Mouse (Mus musculus): ENCODE data around the gene Tulp4. TPM values are rescaled to one million over a fixed set of nuclear protein-coding genes. Genes with fewer than 3 reads are reported as not detected.

The Tulp4 gene
- polyA plus RNA-seq, 1 experiment: 59.4 TPM

DNA sequence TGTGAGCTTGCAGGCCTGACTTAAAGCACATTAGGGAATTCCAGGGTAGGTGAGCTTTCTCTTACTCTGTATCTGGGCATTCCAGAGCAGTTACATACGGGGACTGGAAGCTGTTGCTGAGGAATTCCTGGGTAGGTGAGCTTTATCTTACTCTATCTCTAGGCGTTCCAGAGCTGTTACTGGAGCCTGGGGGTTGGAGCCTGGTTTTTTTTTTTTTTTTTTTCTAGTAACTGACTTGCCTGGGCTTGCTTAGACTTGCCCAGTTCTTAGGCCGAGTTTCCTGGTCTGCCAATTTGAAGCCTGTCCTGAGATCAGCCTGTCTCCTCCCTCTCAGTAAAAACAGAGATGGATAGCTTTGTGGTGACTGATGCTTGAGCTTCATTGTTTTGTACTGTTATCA lies 21.8 kb downstream of the Tulp4 start:
- Histone ChIP-seq H3K27me3 (ENCODE audit: control insufficient read depth, insufficient read depth, low read length, poor library complexity, severe bottlenecking) (no peaks in the 10 kb centered on the region), H3K27ac (ENCODE audit: insufficient read depth, low read length) (peak overlapping the region; percentile 97)

DNA sequence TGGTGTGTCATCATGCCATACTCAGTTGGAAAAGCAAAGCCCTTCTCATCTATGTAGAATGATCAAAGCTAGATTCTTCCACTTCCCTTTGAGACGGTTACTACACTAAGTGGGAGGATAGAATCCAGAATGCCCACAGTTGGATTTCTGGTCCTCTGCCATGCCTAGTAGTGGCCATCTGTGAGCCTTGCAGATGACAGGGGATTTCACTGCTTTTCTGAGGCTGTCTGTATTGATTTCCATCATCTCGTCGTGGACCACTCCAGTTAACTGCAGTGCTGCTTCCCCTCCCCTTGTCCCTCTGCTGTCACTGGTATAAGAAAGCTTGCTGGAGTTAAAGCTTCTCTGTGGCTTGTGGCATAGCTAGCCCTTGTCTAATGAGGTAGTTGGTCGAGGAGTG lies 23.1 kb downstream of the Tulp4 start:
- no peaks in the 10 kb centered on the region for H3K4me1 ChIP-seq (ENCODE audit: control insufficient read depth, insufficient read depth, low read length)
- no peaks in the 10 kb centered on the region for H3K36me3 ChIP-seq (ENCODE audit: control insufficient read depth, insufficient read depth, low read length, poor library complexity, severe bottlenecking)
- no peaks in the 10 kb centered on the region for H3K27me3 ChIP-seq (ENCODE audit: control insufficient read depth, insufficient read depth, low read length, poor library complexity, severe bottlenecking)
- H3K9ac ChIP-seq (ENCODE audit: low read depth, poor library complexity, severe bottlenecking): no peak overlapping the region
- no peak for TF ChIP-seq POLR2A (IDR thresholded peaks at IDR 0.05; ENCODE audit: insufficient read depth, low read length)
- TF ChIP-seq EP300 (IDR thresholded peaks at IDR 0.05; ENCODE audit: insufficient read depth, low read depth, low read length): no peak
- no peak for TF ChIP-seq CTCF (IDR thresholded peaks at IDR 0.05; ENCODE audit: low read depth, low read length)
- H3K9me3 ChIP-seq (replicated peaks; ENCODE audit: control insufficient read depth, insufficient read depth, low read length, poor library complexity, severe bottlenecking): no peaks in the 10 kb centered on the region
- no peak overlapping the region for H3K4me3 ChIP-seq (ENCODE audit: low read depth, low read length)
- H3K27ac ChIP-seq (ENCODE audit: insufficient read depth, low read length): no peak overlapping the region

More for the DNA sequence above, 21.8 kb downstream of the Tulp4 start:
- H3K9me3 ChIP-seq (replicated peaks; ENCODE audit: control insufficient read depth, insufficient read depth, low read length, poor library complexity, severe bottlenecking): no peaks in the 10 kb centered on the region
- TF ChIP-seq CTCF (IDR thresholded peaks at IDR 0.05; ENCODE audit: low read depth, low read length): no peak
- 0 out of 2 replicates have a peak, but pooled peaks have one; percentile 51 for TF ChIP-seq EP300 (IDR thresholded peaks at IDR 0.05; ENCODE audit: insufficient read depth, low read depth, low read length)
- no peak overlapping the region for H3K4me3 ChIP-seq (ENCODE audit: low read depth, low read length)
- no peaks in the 10 kb centered on the region for H3K4me1 ChIP-seq (ENCODE audit: control insufficient read depth, insufficient read depth, low read length)
- no peaks in the 10 kb centered on the region for H3K36me3 ChIP-seq (ENCODE audit: control insufficient read depth, insufficient read depth, low read length, poor library complexity, severe bottlenecking)
- H3K9ac ChIP-seq (ENCODE audit: low read depth, poor library complexity, severe bottlenecking): no peak overlapping the region

DNA sequence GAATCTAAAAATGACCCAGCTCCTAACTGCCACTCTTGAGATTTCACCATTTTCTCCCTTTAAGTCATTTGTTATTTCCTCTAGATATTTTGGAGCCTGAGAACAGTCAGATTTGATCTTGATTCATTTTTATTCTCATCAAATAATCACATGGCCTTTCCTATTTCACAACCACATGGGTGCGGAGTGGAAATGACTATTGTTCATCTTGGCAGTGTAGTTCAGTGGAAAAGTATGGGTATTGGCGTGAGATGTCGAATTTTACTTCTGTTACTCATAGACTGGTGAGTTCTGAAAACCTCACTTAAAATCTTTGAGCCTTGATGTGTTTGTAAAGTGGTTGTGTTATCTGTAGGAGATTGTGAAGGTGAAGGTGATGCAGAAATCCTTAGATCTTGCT lies 24.8 kb downstream of the Tulp4 start:
- Histone ChIP-seq H3K36me3 (ENCODE audit: control insufficient read depth, insufficient read depth, low read length, poor library complexity, severe bottlenecking) (no peaks in the 10 kb centered on the region), H3K9ac (ENCODE audit: low read depth, poor library complexity, severe bottlenecking) (no peak overlapping the region), H3K4me1 (ENCODE audit: control insufficient read depth, insufficient read depth, low read length) (no peaks in the 10 kb centered on the region), H3K27ac (ENCODE audit: insufficient read depth, low read length) (no peak overlapping the region), H3K9me3 (replicated peaks; ENCODE audit: control insufficient read depth, insufficient read depth, low read length, poor library complexity, severe bottlenecking) (no peaks in the 10 kb centered on the region), H3K27me3 (ENCODE audit: control insufficient read depth, insufficient read depth, low read length, poor library complexity, severe bottlenecking) (no peaks in the 10 kb centered on the region), H3K4me3 (ENCODE audit: low read depth, low read length) (no peak overlapping the region)
- TF ChIP-seq CTCF (IDR thresholded peaks at IDR 0.05; ENCODE audit: low read depth, low read length) (no peak), EP300 (IDR thresholded peaks at IDR 0.05; ENCODE audit: insufficient read depth, low read depth, low read length) (no peak), POLR2A (IDR thresholded peaks at IDR 0.05; ENCODE audit: insufficient read depth, low read length) (no peak)

DNA sequence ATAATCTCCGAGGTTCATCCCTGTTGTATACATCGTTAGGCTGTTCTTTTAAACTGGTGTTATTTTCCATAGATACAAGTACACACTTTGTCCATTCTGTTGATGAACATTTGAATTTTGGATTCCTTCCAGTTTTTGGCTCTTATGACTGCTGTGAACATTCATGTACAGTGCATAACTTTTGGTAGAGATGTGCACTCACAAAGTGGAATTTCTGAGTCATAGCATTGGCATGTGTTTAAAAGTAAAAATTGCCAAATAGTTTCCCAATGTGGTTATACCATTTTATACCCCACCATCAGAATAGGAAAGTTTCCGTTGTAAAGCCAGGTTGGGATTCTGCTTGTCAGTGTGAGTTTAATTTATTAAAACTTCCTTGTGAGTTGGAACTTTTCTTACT lies 34.6 kb downstream of the Tulp4 start:
- no peak for TF ChIP-seq EP300 (IDR thresholded peaks at IDR 0.05; ENCODE audit: insufficient read depth, low read depth, low read length)
- TF ChIP-seq POLR2A (IDR thresholded peaks at IDR 0.05; ENCODE audit: insufficient read depth, low read length): no peak
- H3K36me3 ChIP-seq (ENCODE audit: control insufficient read depth, insufficient read depth, low read length, poor library complexity, severe bottlenecking): no peaks in the 10 kb centered on the region
- no peaks in the 10 kb centered on the region for H3K9me3 ChIP-seq (replicated peaks; ENCODE audit: control insufficient read depth, insufficient read depth, low read length, poor library complexity, severe bottlenecking)
- H3K9ac ChIP-seq (ENCODE audit: low read depth, poor library complexity, severe bottlenecking): no peak overlapping the region
- no peak overlapping the region for H3K4me3 ChIP-seq (ENCODE audit: low read depth, low read length)
- H3K27me3 ChIP-seq (ENCODE audit: control insufficient read depth, insufficient read depth, low read length, poor library complexity, severe bottlenecking): no peaks in the 10 kb centered on the region
- no peak overlapping the region for H3K27ac ChIP-seq (ENCODE audit: insufficient read depth, low read length)
- H3K4me1 ChIP-seq (ENCODE audit: control insufficient read depth, insufficient read depth, low read length): no peaks in the 10 kb centered on the region

DNA sequence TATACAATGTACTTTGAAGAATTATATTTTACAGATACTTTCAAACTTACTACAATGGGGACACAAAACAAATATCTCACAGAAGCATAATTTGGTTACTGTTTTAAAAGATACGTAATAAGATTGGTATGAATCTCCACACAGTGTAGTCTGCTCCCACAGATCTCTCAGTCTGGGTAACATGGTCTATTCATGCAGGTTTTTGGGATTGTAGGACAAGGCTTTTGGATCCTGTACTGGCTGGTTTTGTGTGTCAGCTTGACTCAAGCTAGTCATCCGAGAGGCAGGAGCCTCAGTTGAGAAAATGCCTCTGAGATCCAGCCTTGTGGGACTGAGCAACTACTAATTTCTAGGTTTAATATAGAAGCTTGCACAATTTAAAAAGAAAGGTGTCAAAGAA lies 35.1 kb downstream of the Tulp4 start:
- Histone ChIP-seq H3K4me1 (ENCODE audit: control insufficient read depth, insufficient read depth, low read length) (no peaks in the 10 kb centered on the region), H3K4me3 (ENCODE audit: low read depth, low read length) (no peak overlapping the region), H3K9me3 (replicated peaks; ENCODE audit: control insufficient read depth, insufficient read depth, low read length, poor library complexity, severe bottlenecking) (no peaks in the 10 kb centered on the region), H3K9ac (ENCODE audit: low read depth, poor library complexity, severe bottlenecking) (no peak overlapping the region), H3K27ac (ENCODE audit: insufficient read depth, low read length) (no peak overlapping the region), H3K36me3 (ENCODE audit: control insufficient read depth, insufficient read depth, low read length, poor library complexity, severe bottlenecking) (no peaks in the 10 kb centered on the region), H3K27me3 (ENCODE audit: control insufficient read depth, insufficient read depth, low read length, poor library complexity, severe bottlenecking) (no peaks in the 10 kb centered on the region)
- no peak for TF ChIP-seq EP300 (IDR thresholded peaks at IDR 0.05; ENCODE audit: insufficient read depth, low read depth, low read length)
- no peak for TF ChIP-seq CTCF (IDR thresholded peaks at IDR 0.05; ENCODE audit: low read depth, low read length)
- no peak for TF ChIP-seq POLR2A (IDR thresholded peaks at IDR 0.05; ENCODE audit: insufficient read depth, low read length)

DNA sequence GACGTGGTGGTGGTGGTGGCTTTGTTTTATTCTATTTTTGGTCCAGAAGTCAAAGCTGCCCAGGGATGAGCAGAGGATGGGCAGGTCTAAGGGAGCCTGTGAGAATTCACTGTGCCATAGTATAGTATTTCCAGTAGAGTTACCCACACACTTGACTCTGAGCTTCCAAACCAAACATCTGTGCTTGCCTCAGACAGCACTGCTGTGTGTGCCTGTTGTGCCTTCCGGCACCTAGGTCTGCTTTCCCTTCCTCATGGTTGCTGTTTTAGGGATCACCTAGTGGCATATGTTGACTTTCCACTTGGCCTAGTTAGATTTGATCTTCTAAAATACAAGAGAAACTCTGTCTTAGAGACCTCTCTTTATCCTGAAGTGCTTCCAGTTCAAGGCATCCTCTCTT lies 39.0 kb downstream of the Tulp4 start:
- Histone ChIP-seq H3K4me1 (ENCODE audit: control insufficient read depth, insufficient read depth, low read length) (no peaks in the 10 kb centered on the region), H3K9me3 (replicated peaks; ENCODE audit: control insufficient read depth, insufficient read depth, low read length, poor library complexity, severe bottlenecking) (no peaks in the 10 kb centered on the region), H3K4me3 (ENCODE audit: low read depth, low read length) (no peak overlapping the region), H3K27ac (ENCODE audit: insufficient read depth, low read length) (no peak overlapping the region), H3K9ac (ENCODE audit: low read depth, poor library complexity, severe bottlenecking) (no peak overlapping the region), H3K27me3 (ENCODE audit: control insufficient read depth, insufficient read depth, low read length, poor library complexity, severe bottlenecking) (no peaks in the 10 kb centered on the region), H3K36me3 (ENCODE audit: control insufficient read depth, insufficient read depth, low read length, poor library complexity, severe bottlenecking) (no peaks in the 10 kb centered on the region)
- TF ChIP-seq EP300 (IDR thresholded peaks at IDR 0.05; ENCODE audit: insufficient read depth, low read depth, low read length): no peak
- no peak for TF ChIP-seq POLR2A (IDR thresholded peaks at IDR 0.05; ENCODE audit: insufficient read depth, low read length)
- TF ChIP-seq CTCF (IDR thresholded peaks at IDR 0.05; ENCODE audit: low read depth, low read length): no peak
